Mouse (Mus musculus): ENCODE measurements around the gene Creb3l1.

- no peak for TF ChIP-seq CTCF (IDR thresholded peaks at IDR 0.05; ENCODE audit: low read depth)
- TF ChIP-seq EP300 (IDR thresholded peaks at IDR 0.05; ENCODE audit: low read depth): no peak
Measured at GRCm38 (mm10) chr2:91933471-91933870, 90.8 kb downstream of the Creb3l1 start.

Data from liver, postnatal 0 days (tissue).